Mouse (Mus musculus) olfactory bulb, adult 2 months (tissue): Measurements from ENCODE around the gene Rgs3. TPM values are rescaled to one million over a fixed set of nuclear protein-coding genes. Genes with fewer than 3 reads are reported as not detected.

Source experiments
- H3K27ac ChIP-seq: fragments of 200-500 bp; 2 replicates; pipeline ENCODE4 v1.5.1; 2012; ENCODE audit warnings: low read depth, low read length; ENCODE audit not compliant: insufficient read depth
- H3K4me1 ChIP-seq: fragments of 200-500 bp; 2 replicates; pipeline ENCODE4 v1.6.1; 2012; ENCODE audit warnings: low read length; ENCODE audit not compliant: control insufficient read depth, insufficient read depth
- H3K4me3 ChIP-seq: fragments of 200-500 bp; 2 replicates; pipeline ENCODE4 v1.5.1; 2012; ENCODE audit warnings: mild to moderate bottlenecking, low read depth, low read length, moderate library complexity; ENCODE audit not compliant: insufficient read depth
- CTCF ChIP-seq: fragments of 200-500 bp; IDR thresholded peaks from 2 replicates; pipeline ENCODE4 v1.5.1; 2012; ENCODE audit warnings: low read depth, mild to moderate bottlenecking, low read length, moderate library complexity; ENCODE audit not compliant: insufficient read depth
- POLR2A ChIP-seq: fragments of 200-500 bp; IDR thresholded peaks from 2 replicates; pipeline ENCODE4 v1.6.1; 2012; ENCODE audit warnings: mild to moderate bottlenecking, low read depth, low read length, moderate library complexity; ENCODE audit not compliant: insufficient read depth
- WGBS: fragments of 180-500 bp; shearing (Covaris S2); methylation state at CpG from one replicate; pipeline ENCODE4 v1.1.7; 2018; 5-methylcytosine and 5-hydroxymethylcytosine counted together
- polyA plus RNA-seq: library from polyadenylated mRNA; stranded (reverse); fragments of >200 nt; gene quantifications from 2 replicates; pipeline ENCODE4 v1.2.4, GENCODE M21; 2012; ENCODE audit warnings: low replicate concordance; ENCODE audit not compliant: missing spikeins, insufficient read depth, insufficient read length

Gene Rgs3
- polyA plus RNA-seq, 1 experiment = not detected

GRCm38 (mm10) chr4:62629905-62630304 lies 70.3 kb downstream of the Rgs3 start:
- TF ChIP-seq CTCF (no peak), POLR2A (no peak)
- WGBS = 75% methylated on average over 4 of the region's 4 CpGs
- H3K4me1 ChIP-seq = peaks cover 40% of the 10 kb centered on the region
- no peak overlapping the region for H3K4me3 ChIP-seq
- H3K27ac ChIP-seq = no peak overlapping the region

- Histone ChIP-seq H3K27ac (no peak overlapping the region), H3K4me3 (no peak overlapping the region), H3K4me1 (peaks cover 28% of the 10 kb centered on the region)
- WGBS = 98% methylated on average over 4 of the region's 4 CpGs
- TF ChIP-seq POLR2A = no peak
- no peak for TF ChIP-seq CTCF
Observed at GRCm38 (mm10) chr4:62633243-62633642, 73.6 kb downstream of the Rgs3 start.

- Histone ChIP-seq H3K4me3 (no peak overlapping the region), H3K4me1 (peaks cover 24% of the 10 kb centered on the region), H3K27ac (no peak overlapping the region)
- TF ChIP-seq POLR2A (no peak), CTCF (no peak)
- WGBS = 54% methylated on average over 12 of the region's 13 CpGs
Observed at GRCm38 (mm10) chr4:62634054-62634591, 74.5 kb downstream of the Rgs3 start.

GRCm38 (mm10) chr4:62634840-62635239 lies 75.2 kb downstream of the Rgs3 start:
- 89% methylated on average over 2 of the region's 2 CpGs for WGBS
- Histone ChIP-seq H3K4me3 (no peak overlapping the region), H3K27ac (no peak overlapping the region), H3K4me1 (peaks cover 23% of the 10 kb centered on the region)
- no peak for TF ChIP-seq POLR2A
- 0 out of 2 replicates have a peak, but pooled peaks have one; percentile 16 for TF ChIP-seq CTCF

- H3K27ac ChIP-seq = no peak overlapping the region
- WGBS = 92% methylated on average over 6 of the region's 6 CpGs
- H3K4me3 ChIP-seq = no peak overlapping the region
- peaks cover 18% of the 10 kb centered on the region for H3K4me1 ChIP-seq
- TF ChIP-seq CTCF = no peak
- TF ChIP-seq POLR2A = no peak
Observed at GRCm38 (mm10) chr4:62636047-62636446, 76.4 kb downstream of the Rgs3 start.

GRCm38 (mm10) chr4:62637856-62638604 lies 78.4 kb downstream of the Rgs3 start:
- peaks cover 30% of the 10 kb centered on the region for H3K4me1 ChIP-seq
- 94% methylated on average over 4 of the region's 4 CpGs for WGBS
- no peak overlapping the region for H3K27ac ChIP-seq
- TF ChIP-seq CTCF (no peak), POLR2A (no peak)
- H3K4me3 ChIP-seq = no peak overlapping the region

GRCm38 (mm10) chr4:62640496-62641229 lies 81.0 kb downstream of the Rgs3 start:
- Histone ChIP-seq H3K4me1 (peaks cover 34% of the 10 kb centered on the region), H3K27ac (no peak overlapping the region), H3K4me3 (no peak overlapping the region)
- 79% methylated on average over 15 of the region's 15 CpGs for WGBS
- no peak for TF ChIP-seq CTCF
- TF ChIP-seq POLR2A = no peak

GRCm38 (mm10) chr4:62641230-62641589 lies 81.6 kb downstream of the Rgs3 start:
- Histone ChIP-seq H3K27ac (no peak overlapping the region), H3K4me1 (peaks cover 34% of the 10 kb centered on the region), H3K4me3 (no peak overlapping the region)
- 69% methylated on average over 11 of the region's 11 CpGs for WGBS
- TF ChIP-seq CTCF = no peak
- TF ChIP-seq POLR2A = no peak

- H3K4me1 ChIP-seq = peaks cover 34% of the 10 kb centered on the region
- no peak overlapping the region for H3K27ac ChIP-seq
- no peak for TF ChIP-seq CTCF
- no peak for TF ChIP-seq POLR2A
- H3K4me3 ChIP-seq = no peak overlapping the region
- 80% methylated on average over 3 of the region's 3 CpGs for WGBS
Observed at GRCm38 (mm10) chr4:62641656-62642055, 82.0 kb downstream of the Rgs3 start.
